Mouse (Mus musculus) heart, postnatal 10 days (tissue): ENCODE data around the gene Xdh. TPM values are rescaled to one million over a fixed set of nuclear protein-coding genes. Genes with fewer than 3 reads are reported as not detected.

Experiments used
- total RNA-seq, 2 experiments: library from RNA; stranded (reverse); gene quantifications; 2 replicates each; pipeline ENCODE4 v1.2.3; 2021

Xdh gene
- total RNA-seq, 2 experiments from 2014 or later = 7.3 to 18.2 TPM

Other genes starting within 250 kb of the Xdh start
- under 1 TPM; 0.12 to 0.17 TPM for gene Galnt14, start 239.7 kb downstream of the Xdh start, total RNA-seq
- gene Ehd3, start 146.1 kb downstream of the Xdh start, total RNA-seq = 1 to 10 TPM; 3.3 to 4.3 TPM
- not detected for gene Srd5a2, start 97.7 kb upstream of the Xdh start, total RNA-seq